Mouse (Mus musculus) embryonic facial prominence, embryonic 14.5 days (tissue): ENCODE results near the gene Spata25. TPM values are rescaled to one million over a fixed set of nuclear protein-coding genes. Genes with fewer than 3 reads are reported as not detected.

Source experiments
- ATAC-seq: fragments of 200-750 bp; cut with Nextera tagmentation; 2 replicates; pipeline ENCODE4 v1.8.0; 2017; ENCODE audit warnings: low read depth, moderate number of reproducible peaks, moderate TSS enrichment
- DNase-seq: peaks from one replicate; pipeline ENCODE4 v3.0.0-alpha.2; 2015; ENCODE audit warnings: low spot score
- H3K27ac ChIP-seq: fragments of 300-500 bp; sonication (generic); replicated peaks from 2 replicates; pipeline ENCODE4 v1.5.1; 2014; ENCODE audit warnings: low read depth, mild to moderate bottlenecking, low read length, moderate library complexity
- H3K27me3 ChIP-seq: fragments of 300-500 bp; sonication (generic); replicated peaks from 2 replicates; pipeline ENCODE4 v1.6.1; 2014; ENCODE audit warnings: low read length; ENCODE audit not compliant: control insufficient read depth, insufficient read depth
- H3K36me3 ChIP-seq: fragments of 300-500 bp; sonication (generic); 2 replicates; pipeline ENCODE4 v1.6.1; 2014; ENCODE audit warnings: low read length, mixed read lengths; ENCODE audit not compliant: control insufficient read depth, insufficient read depth
- H3K4me1 ChIP-seq: fragments of 300-500 bp; sonication (generic); 2 replicates; pipeline ENCODE4 v1.6.1; 2014; ENCODE audit warnings: antibody characterized with exemption, low read length; ENCODE audit not compliant: control insufficient read depth, insufficient read depth
- H3K4me2 ChIP-seq: fragments of 300-500 bp; sonication (generic); 2 replicates; pipeline ENCODE4 v1.6.1; 2014; ENCODE audit warnings: low read depth, mild to moderate bottlenecking, low read length, moderate library complexity, mixed read lengths
- H3K4me3 ChIP-seq: fragments of 300-500 bp; sonication (generic); 2 replicates; pipeline ENCODE4 v1.5.1; 2014; ENCODE audit warnings: low read depth, mild to moderate bottlenecking, low read length
- H3K9ac ChIP-seq: fragments of 300-500 bp; sonication (generic); 2 replicates; pipeline ENCODE4 v1.6.1; 2014; ENCODE audit warnings: low read depth, mild to moderate bottlenecking, low read length, moderate library complexity, mixed read lengths
- H3K9me3 ChIP-seq: fragments of 300-500 bp; sonication (generic); 2 replicates; pipeline ENCODE4 v1.6.1; 2016; ENCODE audit warnings: low read length; ENCODE audit not compliant: control insufficient read depth
- whole genome bisulfite sequencing: fragments of 180-500 bp; shearing (Covaris S2); extraction: QIAGEN DNeasy Blood & Tissue Kit; methylation state at CpG from one replicate; pipeline ENCODE4 v1.1.7; 2014; 5-methylcytosine and 5-hydroxymethylcytosine counted together
- polyA plus RNA-seq: library from polyadenylated mRNA; unstranded; fragments of >200 nt; fragmentation: Nextera tagmentation; extraction: Ambion mirVana; gene quantifications from 2 replicates; pipeline ENCODE4 v1.2.1, GENCODE M21; 2014

The Spata25 gene
- polyA plus RNA-seq, 1 experiment from 2014 or later, result not detected

GRCm38 (mm10) chr2:164793236-164793635, 35.1 kb downstream of the Spata25 start:
- Histone ChIP-seq H3K27ac (no peak overlapping the region), H3K4me1 (no peaks in the 10 kb centered on the region)
- no peak for ATAC-seq

GRCm38 (mm10) chr2:164792400-164793190, 35.7 kb downstream of the Spata25 start:
- H3K36me3 ChIP-seq, result peaks cover 81% of the 10 kb centered on the region
- H3K27ac ChIP-seq, result no peak overlapping the region
- no peak overlapping the region for H3K4me3 ChIP-seq
- no peak overlapping the region for H3K4me2 ChIP-seq
- no peak for ATAC-seq
- no peaks in the 10 kb centered on the region for H3K4me1 ChIP-seq
- no peak overlapping the region for H3K9ac ChIP-seq
- no peaks in the 10 kb centered on the region for H3K27me3 ChIP-seq
- H3K9me3 ChIP-seq, result no peaks in the 10 kb centered on the region
- no peak for DNase-seq
- WGBS, result 91% methylated on average over 12 of the region's 12 CpGs

More at GRCm38 (mm10) chr2:164793236-164793635, 35.1 kb downstream of the Spata25 start:
- H3K4me3 ChIP-seq, result no peak overlapping the region
- no peak overlapping the region for H3K4me2 ChIP-seq
- H3K9ac ChIP-seq, result no peak overlapping the region
- H3K27me3 ChIP-seq, result no peaks in the 10 kb centered on the region
- WGBS, result 79% methylated on average over 3 of the region's 3 CpGs
- peaks cover 87% of the 10 kb centered on the region for H3K36me3 ChIP-seq
- no peaks in the 10 kb centered on the region for H3K9me3 ChIP-seq
- peak; percentile 47 for DNase-seq

GRCm38 (mm10) chr2:164791841-164792261, 36.5 kb downstream of the Spata25 start:
- ATAC-seq (no peak), DNase-seq (no peak)
- no peaks in the 10 kb centered on the region for H3K27me3 ChIP-seq
- peaks cover 76% of the 10 kb centered on the region for H3K36me3 ChIP-seq
- H3K4me3 ChIP-seq, result no peak overlapping the region
- 91% methylated on average over 18 of the region's 18 CpGs for WGBS
- H3K4me2 ChIP-seq, result no peak overlapping the region
- H3K4me1 ChIP-seq, result peaks cover 3% of the 10 kb centered on the region; the same call in 1 of the 2 replicates
- no peak overlapping the region for H3K27ac ChIP-seq
- H3K9ac ChIP-seq, result no peak overlapping the region; the same call in 1 of the 2 replicates
- no peaks in the 10 kb centered on the region for H3K9me3 ChIP-seq

GRCm38 (mm10) chr2:164790451-164790850, 37.9 kb downstream of the Spata25 start:
- H3K4me1 ChIP-seq, result peaks cover 8% of the 10 kb centered on the region
- H3K4me3 ChIP-seq, result no peak overlapping the region
- H3K36me3 ChIP-seq, result peaks cover 62% of the 10 kb centered on the region
- no peak for ATAC-seq
- DNase-seq, result no peak
- H3K27me3 ChIP-seq, result no peaks in the 10 kb centered on the region
- H3K27ac ChIP-seq, result no peak overlapping the region
- no peak overlapping the region for H3K9ac ChIP-seq
- WGBS, result 72% methylated on average over 4 of the region's 4 CpGs
- H3K4me2 ChIP-seq, result no peak overlapping the region
- no peaks in the 10 kb centered on the region for H3K9me3 ChIP-seq

GRCm38 (mm10) chr2:164788411-164788810, 39.9 kb downstream of the Spata25 start:
- no peak overlapping the region for H3K4me2 ChIP-seq
- no peaks in the 10 kb centered on the region for H3K27me3 ChIP-seq
- H3K4me3 ChIP-seq, result no peak overlapping the region
- 73% methylated on average over 4 of the region's 4 CpGs for WGBS
- no peak for ATAC-seq
- H3K36me3 ChIP-seq, result peaks cover 44% of the 10 kb centered on the region
- H3K9ac ChIP-seq, result no peak overlapping the region
- H3K4me1 ChIP-seq, result peaks cover 8% of the 10 kb centered on the region
- H3K9me3 ChIP-seq, result no peaks in the 10 kb centered on the region
- no peak for DNase-seq
- H3K27ac ChIP-seq, result no peak overlapping the region

GRCm38 (mm10) chr2:164787779-164788178, 40.6 kb downstream of the Spata25 start:
- no peak overlapping the region for H3K27ac ChIP-seq
- H3K4me1 ChIP-seq, result peaks cover 8% of the 10 kb centered on the region
- no peaks in the 10 kb centered on the region for H3K27me3 ChIP-seq
- H3K36me3 ChIP-seq, result peaks cover 38% of the 10 kb centered on the region
- no peaks in the 10 kb centered on the region for H3K9me3 ChIP-seq
- H3K4me2 ChIP-seq, result peak overlapping the region; percentile 87
- peak overlapping the region; percentile 10; the same call in 1 of the 2 replicates for H3K4me3 ChIP-seq
- H3K9ac ChIP-seq, result no peak overlapping the region
- DNase-seq (no peak), ATAC-seq (no peak)
- 72% methylated on average over 10 of the region's 10 CpGs for WGBS

- H3K9me3 ChIP-seq, result no peaks in the 10 kb centered on the region
- DNase-seq (no peak), ATAC-seq (no peak)
- H3K27me3 ChIP-seq, result no peaks in the 10 kb centered on the region
- peak overlapping the region; percentile 66 for H3K4me3 ChIP-seq
- H3K4me2 ChIP-seq, result peak overlapping the region; percentile 87
- peak overlapping the region; percentile 83; the same call in 1 of the 2 replicates for H3K9ac ChIP-seq
- H3K4me1 ChIP-seq, result peaks cover 8% of the 10 kb centered on the region
- 75% methylated on average over 3 of the region's 3 CpGs for WGBS
- no peak overlapping the region for H3K27ac ChIP-seq
- H3K36me3 ChIP-seq, result peaks cover 30% of the 10 kb centered on the region
Observed at GRCm38 (mm10) chr2:164787032-164787431, 41.3 kb downstream of the Spata25 start.

- Histone ChIP-seq H3K36me3 (peaks cover 25% of the 10 kb centered on the region; the same call in 1 of the 2 replicates), H3K4me3 (peak overlapping the region; percentile 66), H3K9me3 (no peaks in the 10 kb centered on the region), H3K9ac (peak overlapping the region; percentile 83), H3K4me2 (peak overlapping the region; percentile 87), H3K27me3 (no peaks in the 10 kb centered on the region), H3K4me1 (peaks cover 8% of the 10 kb centered on the region), H3K27ac (peak overlapping the region; percentile 82)
- ATAC-seq, result 0 out of 2 replicates have a peak, but pooled peaks have one; percentile 6
- peak; percentile 47 for DNase-seq
- 7% methylated on average over 15 of the region's 15 CpGs for WGBS
Observed at GRCm38 (mm10) chr2:164786388-164786885, 41.9 kb downstream of the Spata25 start.
